In genomic region chr6:88903708-88904107, GRCm38 (mm10) we compare ENCODE assay signal across 7 mouse cellular contexts. TPM values are rescaled to one million over a fixed set of nuclear protein-coding genes. Genes with fewer than 3 reads are reported as not detected.
DNase-seq lines count a peak whose midpoint lies in the region; ATAC-seq and TF ChIP-seq lines count a peak whose summit lies in the region.

No protein-coding gene starts in this region.

- 80% methylated on average over 5 of the region's 5 CpGs for WGBS in forebrain, embryonic 12.5 days
- WGBS in limb, embryonic 13.5 days, result 88% methylated on average over 5 of the region's 5 CpGs
- WGBS in olfactory bulb, adult 2 months, result 74% methylated on average over 5 of the region's 5 CpGs

- H3K4me3 ChIP-seq in forebrain, embryonic 12.5 days (replicated peaks), result no peak overlapping the region
- H3K4me3 ChIP-seq in limb, embryonic 13.5 days, result peak overlapping the region; percentile 82
- 0 out of 2 replicates have a peak overlapping the region, but pooled peaks have one; percentile 2 for H3K4me3 ChIP-seq in olfactory bulb, adult 2 months (ENCODE audit: insufficient read depth, low read depth, low read length)

- no peak overlapping the region for H3K9ac ChIP-seq in forebrain, embryonic 12.5 days
- peak overlapping the region; percentile 92 for H3K9ac ChIP-seq in limb, embryonic 13.5 days

- H3K36me3 ChIP-seq in forebrain, embryonic 12.5 days (replicated peaks), result no peaks in the 10 kb centered on the region
- peaks cover 18% of the 10 kb centered on the region; the same call in 1 of the 2 replicates for H3K36me3 ChIP-seq in limb, embryonic 13.5 days

- DNase-seq in layer of hippocampus, adult 11-12 months (ENCODE audit: low spot score), result peak; percentile 22
- DNase-seq in layer of hippocampus, adult 18-20 months (ENCODE audit: low spot score in 2 of 2), result no peak
- DNase-seq in layer of hippocampus, postnatal 36 days, result no peak
- no peak for DNase-seq in ovary, postnatal 10 days (ENCODE audit: low spot score)

- no peak overlapping the region for H3K27ac ChIP-seq in forebrain, embryonic 12.5 days
- H3K27ac ChIP-seq in limb, embryonic 13.5 days, result no peak overlapping the region
- H3K27ac ChIP-seq in olfactory bulb, adult 2 months (ENCODE audit: insufficient read depth, low read depth, low read length), result no peak overlapping the region

- TF ChIP-seq CTCF in olfactory bulb, adult 2 months (IDR thresholded peaks at IDR 0.05; ENCODE audit: insufficient read depth, low read depth, low read length), result no peak

- no peak for TF ChIP-seq POLR2A in olfactory bulb, adult 2 months (IDR thresholded peaks at IDR 0.05; ENCODE audit: insufficient read depth, low read depth, low read length)

- peaks cover 31% of the 10 kb centered on the region for H3K4me1 ChIP-seq in forebrain, embryonic 12.5 days
- peaks cover 35% of the 10 kb centered on the region for H3K4me1 ChIP-seq in limb, embryonic 13.5 days
- peaks cover 31% of the 10 kb centered on the region for H3K4me1 ChIP-seq in olfactory bulb, adult 2 months (ENCODE audit: control insufficient read depth, insufficient read depth, low read length)

- no peak for ATAC-seq in forebrain, embryonic 12.5 days (ENCODE audit: low FRiP score)
- no peak for ATAC-seq in limb, embryonic 13.5 days (ENCODE audit: low FRiP score, low read depth)

- H3K27me3 ChIP-seq in forebrain, embryonic 12.5 days, result no peaks in the 10 kb centered on the region
- no peaks in the 10 kb centered on the region for H3K27me3 ChIP-seq in limb, embryonic 13.5 days

- no peaks in the 10 kb centered on the region for H3K9me3 ChIP-seq in forebrain, embryonic 12.5 days
- H3K9me3 ChIP-seq in limb, embryonic 13.5 days, result no peaks in the 10 kb centered on the region

- peak overlapping the region; percentile 88; the same call in 1 of the 2 replicates for H3K4me2 ChIP-seq in forebrain, embryonic 12.5 days
- peak overlapping the region; percentile 94 for H3K4me2 ChIP-seq in limb, embryonic 13.5 days (replicated peaks)

RNA-seq across cellular contexts. Expression of gene Tpra1, which starts 1.7 kb away (rescaled TPM):
- 10 to 100 TPM; 38.4 to 46.0 TPM for total RNA-seq in layer of hippocampus, adult 18-20 months (2021)
- 49.9 and 60.6 TPM in 2 replicates for polyA plus RNA-seq in forebrain, embryonic 12.5 days (2016; fragmentation: Nextera tagmentation; extraction: Ambion mirVana)
- polyA plus RNA-seq in limb, embryonic 13.5 days (2015; fragmentation: Nextera tagmentation; extraction: Ambion mirVana), result 89.5 and 89.6 TPM in 2 replicates
- polyA plus RNA-seq in olfactory bulb, adult 2 months (2012; ENCODE audit: insufficient read depth, insufficient read length, low replicate concordance, missing spikeins), result not detected in 2 replicates
- 10 to 100 TPM; 45.8 to 48.5 TPM for total RNA-seq in layer of hippocampus, postnatal 36 days (2021)

RNA-seq across cellular contexts. Expression of gene Mcm2, which starts 5.1 kb away (rescaled TPM):
- total RNA-seq in layer of hippocampus, adult 18-20 months (2021), result 1 to 10 TPM; 5.0 to 8.8 TPM
- 200 and 211 TPM in 2 replicates for polyA plus RNA-seq in forebrain, embryonic 12.5 days (2016; fragmentation: Nextera tagmentation; extraction: Ambion mirVana)
- 144 and 146 TPM in 2 replicates for polyA plus RNA-seq in limb, embryonic 13.5 days (2015; fragmentation: Nextera tagmentation; extraction: Ambion mirVana)
- not detected in 2 replicates for polyA plus RNA-seq in olfactory bulb, adult 2 months (2012; ENCODE audit: insufficient read depth, insufficient read length, low replicate concordance, missing spikeins)
- 1 to 10 TPM; 4.5 to 5.1 TPM for total RNA-seq in layer of hippocampus, postnatal 36 days (2021)

RNA-seq across cellular contexts. Expression of gene Podxl2, which starts 28.9 kb away (rescaled TPM):
- 100 to 1,000 TPM; 172 to 184 TPM for total RNA-seq in layer of hippocampus, adult 18-20 months (2021)
- 248 and 258 TPM in 2 replicates for polyA plus RNA-seq in forebrain, embryonic 12.5 days (2016; fragmentation: Nextera tagmentation; extraction: Ambion mirVana)
- 108 and 114 TPM in 2 replicates for polyA plus RNA-seq in limb, embryonic 13.5 days (2015; fragmentation: Nextera tagmentation; extraction: Ambion mirVana)
- polyA plus RNA-seq in olfactory bulb, adult 2 months (2012; ENCODE audit: insufficient read depth, insufficient read length, low replicate concordance, missing spikeins), result 321 TPM in 1 of 2 replicates, not detected in the other
- 100 to 1,000 TPM; 159 to 169 TPM for total RNA-seq in layer of hippocampus, postnatal 36 days (2021)
